Mouse (Mus musculus): ENCODE data around the gene Slc12a1.

DNA sequence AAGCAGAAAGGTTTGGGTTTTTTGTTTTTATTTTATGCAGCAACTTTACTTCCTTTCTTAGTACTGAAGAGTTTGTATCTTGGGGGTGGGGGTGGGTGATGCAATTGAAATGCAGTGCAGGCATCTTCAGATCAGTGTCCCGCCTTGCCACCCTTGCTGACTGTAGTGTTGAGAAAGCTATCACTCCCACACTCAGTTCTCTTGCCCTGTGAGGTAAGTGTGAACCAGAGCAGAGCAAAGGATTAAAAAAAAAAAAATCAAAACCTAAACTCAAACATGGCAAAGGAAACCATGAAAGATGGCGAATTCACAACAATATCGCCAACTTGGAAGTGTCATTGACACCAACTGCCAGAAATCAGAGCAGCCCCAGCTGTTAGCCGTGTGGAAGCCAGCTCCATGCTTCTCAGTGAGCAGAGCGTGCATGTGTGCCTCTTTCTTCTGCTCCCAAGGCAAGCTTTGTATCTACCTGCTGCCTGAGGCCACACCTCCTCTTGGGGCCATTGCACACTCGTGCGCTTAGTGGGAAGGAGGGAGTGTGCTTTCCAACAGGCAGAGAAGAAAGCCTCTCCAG, 26.0 kb downstream of the Slc12a1 start:
- TF ChIP-seq CTCF (IDR thresholded peaks at IDR 0.05; ENCODE audit: low read depth) (no peak), EP300 (IDR thresholded peaks at IDR 0.05; ENCODE audit: low read depth) (no peak)
